Mouse (Mus musculus): ENCODE measurements around the gene Nme3. TPM values are rescaled to one million over a fixed set of nuclear protein-coding genes. Genes with fewer than 3 reads are reported as not detected.

The Nme3 gene
- polyA plus RNA-seq, 1 experiment from 2014 or later: 95.8 TPM

DNA sequence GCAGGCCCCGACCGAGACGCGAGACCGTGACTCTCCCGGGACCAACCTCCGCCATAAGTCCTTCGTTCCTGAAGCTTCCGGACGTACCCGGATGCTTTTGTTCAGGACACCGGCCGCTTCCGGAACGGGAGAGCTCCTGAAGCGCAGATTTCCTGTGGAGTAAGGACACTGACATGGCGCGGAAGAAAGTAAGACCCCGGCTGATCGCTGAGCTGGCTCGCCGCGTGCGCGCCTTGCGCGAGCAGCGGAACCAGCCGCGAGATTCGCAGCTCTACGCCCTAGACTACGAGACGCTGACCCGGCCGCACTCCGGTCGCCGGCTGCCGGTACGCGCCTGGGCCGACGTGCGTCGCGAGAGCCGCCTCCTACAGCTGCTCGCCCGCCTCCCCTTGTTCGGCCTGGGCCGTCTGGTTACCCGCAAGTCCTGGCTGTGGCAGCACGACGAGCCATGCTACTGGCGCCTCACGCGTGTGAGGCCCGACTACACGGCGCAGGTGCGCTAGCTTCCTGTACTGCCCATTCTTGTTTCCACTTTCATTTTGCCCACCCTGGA is 1.2 kb upstream of the Nme3 start, which contains the start of the genes Eme2 and Mrps34:
Eme2 (minus strand) TSS at position 93 of the 553 bp plus-strand sequence.
Mrps34 (plus strand) TSS at position 122 of the 553 bp plus-strand sequence.
- Histone ChIP-seq H3K36me3 (replicated peaks; ENCODE audit: control insufficient read depth, insufficient read depth) (peaks cover 68% of the 10 kb centered on the region), H3K27me3 (ENCODE audit: control insufficient read depth, insufficient read depth, low read length) (no peaks in the 10 kb centered on the region), H3K9me3 (ENCODE audit: control insufficient read depth, low read length) (no peaks in the 10 kb centered on the region), H3K4me3 (replicated peaks; ENCODE audit: low read length) (peak within 1 kb of the TSS; percentile 71), H3K9ac (peak within 1 kb of the TSS; percentile 88), H3K4me1 (replicated peaks; ENCODE audit: control insufficient read depth, insufficient read depth, low read length) (peaks cover 34% of the 10 kb centered on the region), H3K27ac (peak within 1 kb of the TSS; percentile 86), H3K4me2 (replicated peaks) (peak within 1 kb of the TSS; percentile 97)
- under 1% methylated on average over 59 of the region's 62 CpGs for WGBS
- ATAC-seq (ENCODE audit: low FRiP score): peak; percentile 46
- peak; percentile 89 for DNase-seq (ENCODE audit: low spot score)

DNA sequence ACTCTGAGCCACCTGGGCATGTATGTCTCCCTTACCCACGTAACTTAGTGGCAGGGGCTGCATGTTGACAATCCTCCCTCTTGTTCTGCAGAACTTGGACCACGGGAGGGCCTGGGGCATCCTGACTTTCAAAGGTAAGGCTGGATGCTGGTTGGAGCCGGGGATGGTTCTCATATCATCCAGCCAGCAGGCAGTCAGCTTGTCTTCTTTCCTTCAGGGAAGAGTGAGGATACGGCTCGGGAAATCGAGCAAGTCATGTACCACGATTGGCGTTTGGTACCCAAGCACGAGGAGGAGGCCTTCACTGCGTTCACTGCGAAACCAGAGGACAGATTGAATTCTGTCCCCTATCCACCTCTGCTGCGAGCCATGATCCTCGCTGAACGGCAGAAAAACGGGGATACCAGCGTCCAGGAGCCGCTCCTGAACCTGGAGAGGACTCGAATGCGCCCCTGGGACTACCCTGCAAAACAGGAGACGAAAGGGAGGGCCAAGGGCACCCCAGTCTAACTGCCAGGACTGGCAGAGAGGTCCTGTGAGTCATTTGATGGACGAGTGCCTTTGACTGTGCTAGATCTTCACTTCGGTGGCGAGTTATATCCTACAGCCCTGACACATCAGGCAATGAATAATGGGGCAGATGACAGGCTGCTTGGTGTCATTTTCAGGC is 594 bp upstream of the Nme3 start:
- peak overlapping the region; percentile 86 for H3K27ac ChIP-seq
- DNase-seq (ENCODE audit: low spot score): no peak
- peak overlapping the region; percentile 71 for H3K4me3 ChIP-seq (replicated peaks; ENCODE audit: low read length)
- WGBS: 11% methylated on average over 23 of the region's 23 CpGs
- peak overlapping the region; percentile 88 for H3K9ac ChIP-seq
- H3K4me1 ChIP-seq (replicated peaks; ENCODE audit: control insufficient read depth, insufficient read depth, low read length): peaks cover 34% of the 10 kb centered on the region
- no peaks in the 10 kb centered on the region for H3K27me3 ChIP-seq (ENCODE audit: control insufficient read depth, insufficient read depth, low read length)
- peak; percentile 10; the same call in 1 of the 2 replicates for ATAC-seq (ENCODE audit: low FRiP score)
- H3K36me3 ChIP-seq (replicated peaks; ENCODE audit: control insufficient read depth, insufficient read depth): peaks cover 68% of the 10 kb centered on the region
- H3K4me2 ChIP-seq (replicated peaks): peak overlapping the region; percentile 97
- H3K9me3 ChIP-seq (ENCODE audit: control insufficient read depth, low read length): no peaks in the 10 kb centered on the region

DNA sequence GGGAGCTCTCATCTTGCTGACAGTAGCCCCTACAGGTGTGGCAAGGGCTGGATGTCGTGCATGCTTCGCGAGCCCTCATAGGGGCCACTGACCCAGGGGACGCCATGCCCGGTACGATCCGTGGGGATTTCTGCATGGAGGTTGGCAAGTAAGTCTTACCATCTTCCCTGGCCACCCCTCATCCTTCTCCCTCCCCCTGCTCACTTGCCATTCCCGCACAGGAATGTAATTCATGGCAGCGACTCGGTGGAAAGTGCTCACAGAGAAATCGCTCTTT is 631 bp downstream of the Nme3 start:
- H3K4me1 ChIP-seq (replicated peaks; ENCODE audit: control insufficient read depth, insufficient read depth, low read length): peaks cover 34% of the 10 kb centered on the region
- WGBS: 31% methylated on average over 11 of the region's 11 CpGs

DNA sequence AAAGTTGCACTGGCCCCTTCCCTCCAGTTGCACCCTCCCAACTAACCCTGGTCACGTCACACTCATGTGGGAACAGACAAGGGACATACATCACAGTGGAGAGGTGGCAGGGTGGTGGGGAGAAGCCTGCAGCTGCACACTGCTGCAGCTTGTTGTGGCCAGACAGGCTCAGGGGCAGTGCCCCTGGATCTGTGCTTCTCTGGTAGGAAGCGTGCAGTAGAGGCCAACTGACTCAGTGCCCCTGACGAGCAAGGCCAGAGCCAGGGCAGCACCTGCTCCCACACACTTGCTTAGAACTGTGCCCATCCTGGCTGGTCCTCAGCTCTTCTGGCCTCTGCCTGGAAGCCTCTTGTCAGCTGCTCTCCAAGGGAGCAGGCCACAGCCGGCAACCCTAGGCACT is 1.3 kb downstream of the Nme3 start:
- Histone ChIP-seq H3K36me3 (replicated peaks; ENCODE audit: control insufficient read depth, insufficient read depth) (peaks cover 68% of the 10 kb centered on the region), H3K27ac (no peak overlapping the region), H3K27me3 (ENCODE audit: control insufficient read depth, insufficient read depth, low read length) (no peaks in the 10 kb centered on the region), H3K4me3 (replicated peaks; ENCODE audit: low read length) (peak overlapping the region; percentile 71; the same call in 1 of the 2 replicates), H3K4me2 (replicated peaks) (peak overlapping the region; percentile 97), H3K9ac (peak overlapping the region; percentile 88), H3K9me3 (ENCODE audit: control insufficient read depth, low read length) (no peaks in the 10 kb centered on the region), H3K4me1 (replicated peaks; ENCODE audit: control insufficient read depth, insufficient read depth, low read length) (peaks cover 34% of the 10 kb centered on the region)
- 78% methylated on average over 4 of the region's 4 CpGs for WGBS
- DNase-seq (ENCODE audit: low spot score) (no peak), ATAC-seq (ENCODE audit: low FRiP score) (no peak)

More for the DNA sequence above, 631 bp downstream of the Nme3 start:
- Histone ChIP-seq H3K36me3 (replicated peaks; ENCODE audit: control insufficient read depth, insufficient read depth) (peaks cover 68% of the 10 kb centered on the region), H3K27ac (peak overlapping the region; percentile 85), H3K27me3 (ENCODE audit: control insufficient read depth, insufficient read depth, low read length) (no peaks in the 10 kb centered on the region), H3K9ac (peak overlapping the region; percentile 88), H3K9me3 (ENCODE audit: control insufficient read depth, low read length) (no peaks in the 10 kb centered on the region), H3K4me3 (replicated peaks; ENCODE audit: low read length) (peak overlapping the region; percentile 71), H3K4me2 (replicated peaks) (peak overlapping the region; percentile 97)
- DNase-seq (ENCODE audit: low spot score) (no peak), ATAC-seq (ENCODE audit: low FRiP score) (no peak)

DNA sequence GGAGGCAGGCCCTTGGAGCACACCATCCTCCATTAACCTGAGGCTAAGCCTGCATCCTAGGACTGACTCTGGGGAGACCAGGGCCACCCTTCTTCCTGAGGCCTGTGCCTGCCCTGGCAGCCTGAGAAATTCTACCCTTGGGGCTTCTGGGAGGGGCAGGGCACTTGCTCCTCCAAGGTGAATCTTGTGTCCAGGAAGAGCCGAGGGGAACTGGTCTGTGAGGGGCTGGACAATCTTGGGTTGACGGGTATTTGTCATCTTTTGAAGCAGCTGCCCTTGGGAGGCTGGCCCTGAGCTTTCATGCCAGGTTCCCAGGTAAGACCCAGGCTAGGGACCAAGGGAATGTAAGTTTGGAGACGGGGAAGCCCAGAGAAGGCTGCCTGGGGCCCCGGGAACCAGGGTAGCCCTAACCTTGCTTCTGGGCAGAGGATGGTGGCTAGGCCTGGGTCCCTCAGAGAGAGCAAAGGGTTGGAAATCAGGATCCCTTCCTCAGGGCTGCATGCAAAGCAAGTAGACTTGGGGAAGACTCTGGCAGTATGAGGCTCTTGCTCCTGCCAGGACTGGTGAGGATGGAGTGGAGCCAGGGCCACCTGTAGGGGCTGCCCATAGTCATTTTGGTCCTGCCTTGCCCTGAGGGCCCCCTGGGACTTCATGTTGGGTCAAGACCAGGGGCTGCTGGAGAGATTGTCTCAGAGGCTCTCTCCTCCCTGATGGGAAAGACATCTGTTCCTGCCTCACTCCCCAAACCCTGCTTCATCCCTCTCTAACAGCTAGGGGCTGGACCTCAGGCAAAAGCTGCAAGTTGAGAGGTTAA is 1.9 kb downstream of the Nme3 start:
- Histone ChIP-seq H3K9ac (no peak overlapping the region), H3K27me3 (ENCODE audit: control insufficient read depth, insufficient read depth, low read length) (no peaks in the 10 kb centered on the region), H3K36me3 (replicated peaks; ENCODE audit: control insufficient read depth, insufficient read depth) (peaks cover 68% of the 10 kb centered on the region), H3K9me3 (ENCODE audit: control insufficient read depth, low read length) (no peaks in the 10 kb centered on the region), H3K27ac (no peak overlapping the region), H3K4me1 (replicated peaks; ENCODE audit: control insufficient read depth, insufficient read depth, low read length) (peaks cover 34% of the 10 kb centered on the region), H3K4me3 (replicated peaks; ENCODE audit: low read length) (no peak overlapping the region), H3K4me2 (replicated peaks) (0 out of 2 replicates have a peak overlapping the region, but pooled peaks have one; percentile 97)
- ATAC-seq (ENCODE audit: low FRiP score): no peak
- DNase-seq (ENCODE audit: low spot score): no peak
- 82% methylated on average over 4 of the region's 4 CpGs for WGBS

DNA sequence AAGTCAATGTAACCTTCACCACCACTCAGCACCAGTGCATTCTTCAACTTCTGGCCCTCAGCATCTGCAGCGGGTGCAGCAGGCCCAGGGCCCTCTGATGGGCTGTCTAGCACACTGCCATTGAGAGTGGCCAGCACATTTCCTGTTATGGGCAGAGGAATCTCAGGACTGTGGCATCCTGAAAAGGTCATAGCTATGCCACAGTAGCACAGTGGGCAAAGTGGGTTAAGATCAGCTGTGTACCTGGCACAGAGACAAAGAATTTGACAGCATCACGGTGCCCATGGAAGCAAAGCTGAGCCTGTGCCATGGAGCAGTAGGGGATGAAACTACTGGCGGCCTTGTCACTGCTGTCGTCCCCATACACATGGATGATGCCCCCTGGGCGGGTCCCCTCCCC is 2.9 kb downstream of the Nme3 start:
- Histone ChIP-seq H3K9ac (no peak overlapping the region), H3K4me2 (replicated peaks) (no peak overlapping the region), H3K27me3 (ENCODE audit: control insufficient read depth, insufficient read depth, low read length) (no peaks in the 10 kb centered on the region), H3K4me1 (replicated peaks; ENCODE audit: control insufficient read depth, insufficient read depth, low read length) (peaks cover 26% of the 10 kb centered on the region), H3K9me3 (ENCODE audit: control insufficient read depth, low read length) (no peaks in the 10 kb centered on the region), H3K27ac (no peak overlapping the region), H3K4me3 (replicated peaks; ENCODE audit: low read length) (no peak overlapping the region), H3K36me3 (replicated peaks; ENCODE audit: control insufficient read depth, insufficient read depth) (peaks cover 70% of the 10 kb centered on the region)
- WGBS: 83% methylated on average over 5 of the region's 5 CpGs
- DNase-seq (ENCODE audit: low spot score) (no peak), ATAC-seq (ENCODE audit: low FRiP score) (no peak)

DNA sequence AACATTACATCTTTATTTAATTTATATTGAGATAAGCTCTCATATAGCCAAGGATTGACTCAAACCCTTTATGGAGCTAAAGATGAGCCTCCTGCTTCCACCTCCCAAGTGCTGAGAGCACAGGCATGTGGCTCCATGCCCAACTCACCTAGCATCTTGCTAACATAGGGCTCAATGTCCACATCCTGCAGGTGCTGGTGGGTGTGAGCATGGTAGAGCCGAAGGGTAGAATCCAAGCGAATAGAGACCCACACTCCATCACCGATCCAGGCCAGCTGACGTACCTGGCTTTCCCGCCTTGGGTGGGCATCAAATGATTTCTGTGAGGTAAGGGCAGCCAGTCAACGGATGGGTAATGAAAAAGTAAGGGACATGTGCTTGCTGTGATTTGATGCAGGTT is 3.7 kb downstream of the Nme3 start:
- WGBS: 96% methylated on average over 6 of the region's 6 CpGs
- no peak for ATAC-seq (ENCODE audit: low FRiP score)
- no peak overlapping the region for H3K4me2 ChIP-seq (replicated peaks)

DNA sequence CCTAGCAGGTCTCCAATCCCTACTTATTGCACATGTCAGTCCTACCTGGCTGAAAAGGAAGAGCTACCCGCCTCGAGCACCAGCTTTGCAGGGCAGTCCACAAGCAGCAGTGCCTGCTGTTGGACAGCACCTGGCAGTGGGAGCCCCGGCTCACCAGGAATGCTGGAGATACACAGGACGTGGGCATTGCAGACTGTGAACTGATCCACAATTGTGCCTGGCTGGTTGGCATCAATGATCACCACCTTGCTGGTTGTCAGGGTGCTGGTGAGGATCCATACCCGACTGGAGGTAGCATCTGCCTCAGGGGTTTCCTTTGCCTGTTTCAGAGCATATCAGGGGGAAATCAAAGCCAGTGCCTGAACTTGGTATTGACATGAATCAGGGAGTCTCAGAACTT is 5.8 kb downstream of the Nme3 start:
- Histone ChIP-seq H3K4me3 (replicated peaks; ENCODE audit: low read length) (no peak overlapping the region), H3K9ac (no peak overlapping the region), H3K36me3 (replicated peaks; ENCODE audit: control insufficient read depth, insufficient read depth) (peaks cover 100% of the 10 kb centered on the region), H3K4me1 (replicated peaks; ENCODE audit: control insufficient read depth, insufficient read depth, low read length) (peaks cover 10% of the 10 kb centered on the region; the same call in 1 of the 2 replicates), H3K27ac (no peak overlapping the region), H3K4me2 (replicated peaks) (no peak overlapping the region), H3K27me3 (ENCODE audit: control insufficient read depth, insufficient read depth, low read length) (no peaks in the 10 kb centered on the region), H3K9me3 (ENCODE audit: control insufficient read depth, low read length) (no peaks in the 10 kb centered on the region)
- DNase-seq (ENCODE audit: low spot score) (no peak), ATAC-seq (ENCODE audit: low FRiP score) (no peak)
- 88% methylated on average over 5 of the region's 5 CpGs for WGBS

More for the DNA sequence above, 3.7 kb downstream of the Nme3 start:
- H3K9me3 ChIP-seq (ENCODE audit: control insufficient read depth, low read length): no peaks in the 10 kb centered on the region
- H3K4me1 ChIP-seq (replicated peaks; ENCODE audit: control insufficient read depth, insufficient read depth, low read length): peaks cover 22% of the 10 kb centered on the region
- no peak for DNase-seq (ENCODE audit: low spot score)
- H3K27ac ChIP-seq: no peak overlapping the region
- no peak overlapping the region for H3K9ac ChIP-seq
- peaks cover 79% of the 10 kb centered on the region for H3K36me3 ChIP-seq (replicated peaks; ENCODE audit: control insufficient read depth, insufficient read depth)
- H3K4me3 ChIP-seq (replicated peaks; ENCODE audit: low read length): no peak overlapping the region
- H3K27me3 ChIP-seq (ENCODE audit: control insufficient read depth, insufficient read depth, low read length): no peaks in the 10 kb centered on the region
